Mouse (Mus musculus) gastrocnemius, postnatal 25 days (tissue): ENCODE measurements around the gene Mtmr10. TPM values are rescaled to one million over a fixed set of nuclear protein-coding genes. Genes with fewer than 3 reads are reported as not detected.

Experiments
- DNase-seq: peaks from one replicate; pipeline ENCODE4 v3.0.0; 2022
- total RNA-seq, 2 experiments: library from RNA; stranded (reverse); gene quantifications; 1 replicate in 1 of 2; 2 replicates in 1 of 2; pipeline ENCODE4 v1.2.3; 2021

Mtmr10 gene
- total RNA-seq, 2 experiments from 2014 or later: 12.9 to 17.8 TPM

DNA sequence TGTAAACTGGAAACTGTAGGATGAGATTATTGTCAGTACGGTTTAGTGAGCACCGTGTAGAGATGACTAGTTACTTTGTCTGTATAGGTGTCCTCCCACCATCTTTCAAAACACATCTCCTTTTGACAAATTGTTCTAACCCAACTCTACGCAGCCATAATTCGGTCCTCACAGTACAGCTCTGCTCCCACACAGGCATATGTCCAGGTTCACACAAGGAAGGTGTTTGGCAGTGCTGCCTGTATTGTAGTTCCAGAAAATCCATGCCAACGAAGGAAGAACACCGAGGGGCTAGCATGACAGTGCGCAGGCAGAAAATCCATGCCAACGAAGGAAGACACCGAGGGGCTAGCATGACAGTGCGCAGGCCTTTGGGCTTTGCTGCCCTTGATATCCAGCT lies 4.3 kb downstream of the Mtmr10 start:
- DNase-seq: no peak

DNA sequence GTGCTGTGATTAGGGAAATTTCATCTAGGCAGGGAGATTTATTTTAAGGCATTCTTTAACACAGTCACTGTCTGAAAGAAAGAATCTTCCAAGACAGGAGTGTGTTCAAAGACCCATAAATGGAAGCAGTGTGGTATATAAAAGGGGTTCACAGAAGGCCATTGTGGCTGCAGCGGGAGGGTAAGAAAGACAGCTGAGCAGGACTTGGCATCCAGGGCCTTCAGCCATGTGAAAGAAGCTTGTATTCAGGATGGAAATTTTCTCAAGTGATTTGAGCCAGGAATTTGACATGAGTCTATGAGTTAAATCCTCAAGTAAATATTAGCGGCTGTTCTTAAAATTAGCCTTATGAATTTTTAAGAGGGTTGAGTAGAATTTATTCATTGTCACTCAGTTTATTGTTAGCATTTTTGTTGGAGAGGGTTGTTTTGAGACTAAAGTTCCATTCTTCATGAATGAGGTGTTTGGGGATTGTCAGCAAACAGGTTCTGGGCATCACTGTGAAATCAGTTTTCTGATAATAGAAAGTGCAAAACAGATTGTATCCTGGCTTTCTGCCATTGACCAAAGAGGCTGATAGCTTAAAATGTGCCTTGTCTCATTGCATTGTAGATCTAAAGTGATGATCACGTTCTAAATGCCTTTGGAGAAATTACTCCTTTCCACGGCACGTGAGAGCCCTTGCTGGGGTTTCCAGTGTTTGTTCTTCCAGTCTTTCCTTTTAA lies 9.0 kb downstream of the Mtmr10 start:
- no peak for DNase-seq

DNA sequence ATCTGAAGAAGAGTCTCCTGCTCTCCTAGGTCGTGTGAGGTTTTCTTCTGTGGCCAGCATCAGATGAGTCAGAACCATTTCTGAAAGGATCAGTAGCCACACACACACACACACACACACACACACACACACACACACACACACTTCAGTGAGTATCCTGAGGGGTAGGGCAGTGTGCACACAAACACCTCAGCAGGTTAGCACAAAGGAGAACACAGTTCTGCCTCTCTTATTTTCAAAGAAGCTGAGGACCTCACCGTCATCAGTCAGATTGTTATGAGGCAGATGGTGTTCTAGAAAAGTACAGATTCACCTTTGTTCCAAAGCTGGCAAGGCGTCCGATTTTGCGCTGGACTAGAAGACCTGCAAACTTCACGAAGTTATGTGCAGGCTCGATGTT lies 22.8 kb downstream of the Mtmr10 start:
- DNase-seq: no peak

DNA sequence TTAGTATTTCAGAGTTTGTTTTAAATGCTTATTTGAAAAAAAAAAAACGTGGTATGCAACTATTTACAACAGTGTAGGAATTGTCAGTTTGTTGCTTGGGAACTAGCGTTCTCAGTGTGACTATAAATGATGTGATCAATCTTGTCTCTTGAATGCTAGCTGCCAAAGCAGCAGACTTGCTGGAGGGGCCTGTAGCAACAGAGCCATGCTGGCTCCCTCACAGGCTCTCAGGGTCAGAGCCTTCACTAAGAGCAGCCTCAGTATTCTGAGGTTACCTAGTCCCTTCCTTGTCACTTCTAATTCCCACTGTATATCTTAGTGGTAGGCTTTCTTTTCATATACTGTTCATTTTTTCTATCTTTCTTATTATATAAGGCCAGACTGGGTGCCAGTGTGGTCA lies 23.3 kb downstream of the Mtmr10 start:
- DNase-seq: no peak

DNA sequence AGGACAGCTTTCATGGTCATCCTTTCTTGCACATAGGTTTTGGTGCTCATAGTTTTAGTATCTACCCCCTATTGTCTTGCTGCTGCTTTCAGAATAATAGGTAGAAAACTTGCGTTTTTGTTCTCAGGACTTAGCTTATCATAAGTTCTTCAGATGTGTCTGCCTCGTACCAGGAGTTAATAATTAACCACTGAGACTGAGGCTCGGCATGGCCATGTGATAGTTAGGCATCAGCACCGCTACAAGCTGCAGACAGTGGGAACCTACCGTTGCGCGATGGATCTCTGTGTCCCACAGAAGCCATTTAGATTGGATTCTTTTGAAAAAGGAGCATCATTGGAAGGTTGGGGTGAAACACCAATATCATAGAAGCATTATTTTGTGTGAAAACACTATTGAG lies 25.4 kb downstream of the Mtmr10 start:
- no peak for DNase-seq

DNA sequence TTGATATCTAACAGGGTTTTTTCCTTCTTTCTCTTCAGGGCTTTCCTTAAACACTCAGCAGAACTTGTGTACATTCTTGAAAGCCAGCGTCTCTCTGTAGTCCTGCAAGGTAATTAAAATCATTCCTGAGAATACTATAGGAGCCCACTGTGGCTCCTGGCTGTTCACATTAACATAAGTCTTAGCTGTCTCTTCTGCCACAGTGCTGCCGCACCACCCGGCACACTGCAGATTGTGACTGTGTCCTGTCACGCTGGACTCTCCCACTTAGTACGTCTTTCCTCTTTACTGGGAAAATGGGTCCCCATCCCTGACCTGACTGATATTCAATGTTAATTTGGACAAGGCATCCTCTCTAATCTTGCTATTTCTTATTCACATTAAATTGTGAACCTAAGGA lies 33.7 kb downstream of the Mtmr10 start:
- no peak for DNase-seq

DNA sequence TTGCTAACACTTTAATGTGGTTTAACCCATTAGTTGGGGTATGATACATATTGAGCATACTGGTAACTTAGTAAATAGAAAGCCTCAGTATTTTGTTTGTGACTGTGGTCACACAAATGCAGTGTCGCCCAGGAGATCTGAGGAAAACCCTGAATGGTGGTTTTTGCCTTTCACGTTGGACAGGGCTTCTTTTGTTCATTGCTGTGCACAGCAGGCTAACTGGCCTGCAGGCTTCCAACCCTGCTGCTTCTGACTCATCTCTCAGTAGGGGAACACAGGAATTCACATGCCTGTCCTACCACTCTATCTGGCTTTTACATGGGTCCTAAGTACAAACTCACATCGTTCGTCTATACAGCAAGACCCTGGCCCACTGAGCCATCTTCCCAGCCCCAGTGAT lies 34.2 kb downstream of the Mtmr10 start:
- no peak for DNase-seq

DNA sequence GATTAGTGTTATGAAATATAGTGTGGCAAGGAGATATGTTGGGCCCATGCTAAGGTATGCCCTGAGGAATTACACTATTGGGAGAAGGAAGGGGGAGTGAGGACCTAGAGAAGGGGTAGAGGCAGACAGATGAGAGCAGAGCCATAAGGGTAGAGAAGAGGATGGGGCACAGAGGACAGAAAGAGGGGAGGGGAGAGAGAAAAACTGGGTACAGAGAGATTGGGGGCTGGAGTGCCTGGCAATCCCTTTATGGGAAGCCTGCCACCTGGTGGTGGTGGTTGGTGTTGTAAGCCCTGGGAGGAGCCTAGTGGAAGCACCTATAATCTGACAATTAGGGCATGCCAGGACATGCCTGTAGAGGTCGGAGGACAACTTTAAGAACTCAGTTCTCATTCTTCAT lies 39.4 kb downstream of the Mtmr10 start:
- DNase-seq: peak; percentile 51

DNA sequence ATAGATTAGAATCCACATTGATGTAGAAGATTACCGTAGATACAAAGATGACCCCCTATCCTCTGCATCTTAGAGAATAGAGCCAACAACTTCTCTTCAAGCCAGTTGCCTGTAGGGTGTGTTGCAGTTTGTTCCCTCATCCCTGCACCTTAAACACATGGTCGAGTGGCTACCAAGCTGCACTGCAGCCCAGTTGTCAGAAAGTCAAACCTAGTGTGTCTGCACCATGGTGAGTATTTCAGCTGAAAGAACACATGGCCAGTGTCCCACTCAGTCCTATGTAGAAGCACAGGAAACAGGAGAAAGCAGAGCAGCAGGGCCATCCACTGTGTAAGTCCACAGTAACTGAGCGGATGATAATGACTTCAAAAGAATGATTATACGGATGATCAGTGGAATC lies 40.0 kb downstream of the Mtmr10 start:
- DNase-seq: no peak

DNA sequence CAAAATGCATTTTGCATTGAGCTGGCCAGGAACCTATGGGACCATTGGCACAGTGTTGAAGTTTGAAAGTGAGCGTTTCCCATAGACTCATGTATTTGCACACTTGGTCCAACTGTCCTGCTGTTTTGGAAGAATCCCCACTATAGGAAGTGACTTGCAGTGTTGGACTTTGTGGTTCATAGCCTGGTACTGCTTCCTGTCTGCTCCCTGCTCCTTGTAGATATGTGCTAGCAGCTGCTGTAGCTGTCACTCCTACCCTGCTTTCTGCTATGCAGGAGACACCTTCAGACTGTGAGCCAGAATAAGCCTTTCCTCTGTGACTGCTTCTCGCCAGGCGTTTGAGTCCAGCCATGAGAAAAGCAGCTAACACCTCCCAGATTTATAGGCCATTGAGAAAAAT lies 43.9 kb downstream of the Mtmr10 start:
- DNase-seq: no peak

DNA sequence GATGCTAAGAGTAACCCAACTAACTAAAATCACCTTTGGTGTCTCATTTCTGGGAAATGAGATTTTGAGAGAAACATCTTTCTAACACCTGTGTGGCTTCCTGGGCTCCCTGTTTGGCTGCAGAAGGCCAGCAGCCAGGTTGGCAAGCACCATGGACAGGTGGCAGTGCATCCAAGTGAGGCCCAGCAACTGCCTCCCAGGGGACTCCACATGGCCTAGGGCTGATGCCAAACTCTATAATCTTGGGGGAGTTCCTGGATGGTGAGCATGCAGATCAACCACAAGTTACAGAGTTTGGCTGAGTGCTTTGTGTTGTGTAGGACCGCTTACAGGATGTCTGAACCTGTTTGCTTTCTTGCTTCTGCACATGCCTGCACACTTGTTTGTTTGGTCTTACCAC lies 45.2 kb downstream of the Mtmr10 start:
- no peak for DNase-seq

DNA sequence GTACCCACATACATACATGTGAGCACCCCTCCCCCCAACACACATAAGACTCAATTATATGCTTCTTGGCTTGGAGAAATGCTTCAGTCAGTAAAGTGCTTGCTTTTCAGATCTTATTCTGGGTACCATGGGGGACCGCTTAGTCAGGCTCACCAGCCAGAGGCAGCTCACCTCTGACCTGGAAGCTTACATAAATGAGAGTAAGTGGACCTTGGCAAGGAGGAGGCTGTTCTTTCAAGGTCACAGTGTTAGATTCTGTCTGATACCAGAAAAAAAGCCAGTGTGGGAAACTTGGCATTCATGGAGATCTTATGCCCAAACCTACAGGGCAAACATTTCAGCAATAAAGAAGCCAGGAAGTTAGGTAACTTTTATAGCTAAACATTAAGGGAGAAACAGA lies 60.4 kb downstream of the Mtmr10 start:
- DNase-seq: no peak

DNA sequence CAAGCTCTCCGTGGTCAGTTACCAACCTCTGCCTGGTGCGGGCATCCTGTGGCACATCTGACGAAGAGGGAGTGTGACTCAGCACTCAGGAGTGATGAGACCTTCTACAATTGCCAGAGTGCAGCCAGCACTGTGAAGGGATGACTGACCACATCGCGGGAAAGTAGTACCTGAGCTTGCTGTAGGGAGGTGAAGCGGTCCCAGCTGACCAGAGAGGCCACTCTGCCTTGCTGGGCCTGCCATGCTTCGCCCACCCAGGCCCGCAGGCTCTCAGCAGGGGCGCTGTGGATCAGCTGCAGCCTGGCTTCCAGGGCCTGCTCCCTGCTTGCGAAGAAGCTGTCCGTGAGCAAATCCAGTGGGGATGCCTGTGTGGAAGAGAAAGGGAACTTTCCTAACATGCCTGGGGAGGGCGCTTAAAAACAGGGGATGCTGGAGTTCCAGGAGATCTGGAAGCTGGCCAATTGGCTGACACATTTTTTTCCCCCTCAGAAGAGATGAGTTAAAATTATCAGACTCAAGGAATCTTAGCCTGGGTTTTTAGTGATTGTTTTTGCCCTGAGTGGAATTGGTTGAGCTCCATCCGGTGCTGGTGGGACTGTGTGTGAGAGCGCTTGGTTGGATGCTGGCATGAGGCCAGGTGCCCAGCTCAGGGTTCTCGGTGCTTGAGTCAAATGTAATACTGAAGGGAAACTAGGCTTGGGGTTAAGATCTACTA lies 61.9 kb downstream of the Mtmr10 start:
- DNase-seq: no peak

DNA sequence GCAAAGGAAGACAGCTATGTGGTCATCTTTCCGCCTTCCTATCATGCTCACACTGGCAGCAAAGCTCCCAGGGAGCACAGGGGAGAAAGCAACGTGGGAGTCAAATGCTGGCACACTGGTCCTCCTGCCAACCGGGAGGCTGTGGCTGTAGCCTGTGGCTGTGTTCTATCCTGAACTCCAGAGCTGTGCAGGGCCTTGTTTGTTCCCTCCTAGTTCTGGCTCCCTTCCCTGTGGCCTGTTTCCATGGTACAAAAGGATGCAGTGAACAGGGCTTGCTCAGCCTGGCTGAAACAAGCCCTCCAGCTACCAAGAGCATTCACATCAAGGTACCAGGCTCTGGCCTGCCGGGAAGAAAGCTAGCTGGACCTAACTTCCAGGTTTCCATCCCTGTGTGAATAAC lies 63.6 kb downstream of the Mtmr10 start:
- DNase-seq: peak; percentile 33

DNA sequence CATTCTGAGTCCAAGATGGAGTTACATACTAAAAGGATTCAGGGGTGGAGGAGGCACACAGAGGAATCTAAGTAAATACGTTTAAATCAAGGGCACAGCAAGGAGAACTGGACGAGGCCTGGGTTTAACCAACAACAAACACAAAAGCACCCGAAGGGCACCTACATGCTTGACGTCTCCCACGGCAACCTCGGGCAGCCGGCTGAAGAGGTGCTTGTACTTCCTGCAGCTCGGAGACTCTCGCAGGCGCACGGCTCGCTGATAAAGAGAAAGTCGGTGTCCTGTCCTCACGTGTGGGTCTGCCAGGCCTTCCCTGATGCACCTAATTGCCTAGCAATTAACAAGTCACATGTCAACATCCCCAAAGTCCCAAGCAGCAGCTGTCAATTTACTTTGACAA lies 66.8 kb downstream of the Mtmr10 start:
- DNase-seq: no peak

DNA sequence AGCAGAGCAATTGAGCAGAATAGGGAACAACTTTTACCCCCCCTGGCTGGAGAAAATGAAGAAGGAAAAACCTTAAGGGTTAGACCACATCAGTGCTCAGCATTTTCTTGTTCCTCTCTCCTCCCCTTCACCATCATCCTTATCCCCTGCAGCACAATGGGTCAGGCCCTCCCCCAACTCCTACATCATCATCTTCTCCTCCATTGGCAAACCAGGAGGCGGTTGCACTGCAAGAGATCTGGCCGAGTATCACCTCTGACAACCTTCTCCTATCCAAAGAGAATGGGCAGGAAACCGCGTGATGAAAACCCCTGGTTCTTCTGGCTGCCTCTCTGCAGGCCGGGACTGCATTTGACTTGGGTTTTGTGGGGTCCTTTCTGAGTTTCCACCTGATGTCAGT lies 69.2 kb downstream of the Mtmr10 start:
- DNase-seq: no peak

DNA sequence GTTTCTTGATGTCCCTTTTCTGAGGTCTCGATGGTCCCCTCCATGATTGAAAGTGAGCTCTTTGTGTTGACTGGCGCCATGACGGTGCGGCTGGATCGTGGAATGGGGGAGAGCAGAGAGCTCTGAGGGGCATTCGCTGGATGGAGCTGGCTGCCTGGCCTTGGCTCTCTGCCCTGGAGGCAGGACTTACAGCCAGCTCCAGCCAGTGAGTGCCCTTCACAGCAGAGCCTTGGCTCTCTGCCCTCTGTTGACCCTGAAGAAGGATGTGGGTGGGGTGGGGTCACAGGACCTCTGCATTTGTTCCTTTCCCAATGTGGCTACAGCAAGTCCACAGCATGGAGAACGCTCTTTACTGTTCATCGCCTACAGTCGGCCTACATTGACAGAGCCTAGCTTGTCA lies 70.0 kb downstream of the Mtmr10 start:
- DNase-seq: no peak

DNA sequence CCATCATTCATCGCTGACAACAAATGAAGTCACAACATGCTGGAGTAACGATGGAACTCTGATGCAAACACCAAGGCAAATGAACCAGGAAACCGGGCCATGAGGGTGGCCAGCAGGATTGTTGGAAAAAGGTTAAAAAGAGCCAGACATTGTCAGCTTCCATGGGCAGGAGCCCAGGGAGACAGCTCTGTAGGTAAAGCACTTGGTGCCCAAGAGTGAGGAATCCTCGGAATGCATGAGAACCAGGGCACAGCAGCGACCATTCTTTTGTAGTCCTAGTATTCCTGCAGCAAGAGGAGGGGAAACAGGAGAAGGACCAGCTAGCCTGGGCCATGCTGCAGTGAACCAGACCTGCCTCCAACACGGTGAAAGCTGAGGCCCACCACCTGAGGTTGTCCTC lies 71.2 kb downstream of the Mtmr10 start:
- DNase-seq: no peak

DNA sequence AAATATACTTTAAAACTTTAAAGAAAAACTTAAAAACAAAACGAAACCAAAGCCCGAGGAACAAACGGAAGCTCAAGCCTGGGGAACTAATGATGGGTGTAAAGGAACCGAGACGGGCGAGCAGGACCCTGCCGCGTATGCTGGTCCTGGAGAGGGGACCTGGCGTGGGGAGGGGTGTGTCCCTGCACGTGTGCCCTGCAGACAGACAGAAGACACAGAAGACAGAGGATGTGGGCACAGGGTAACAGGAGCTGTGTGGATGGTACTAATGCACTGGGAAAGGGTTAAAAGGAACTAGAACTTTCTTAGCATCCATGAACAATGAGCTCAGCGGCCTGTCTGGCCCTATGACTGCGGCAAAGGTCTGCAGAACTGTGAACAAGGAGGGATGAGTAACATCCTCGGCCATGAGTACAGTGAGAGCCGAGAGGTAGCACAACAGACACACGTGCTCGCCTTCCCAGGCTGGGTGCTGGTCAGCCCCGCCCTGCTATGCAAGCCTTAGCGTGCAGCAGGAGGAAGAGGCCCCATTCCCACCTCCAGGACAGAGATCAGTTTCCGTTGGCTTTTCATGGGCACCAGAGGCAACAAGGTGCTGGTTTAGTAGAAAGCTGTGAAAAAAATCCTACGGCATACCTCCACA lies 72.6 kb downstream of the Mtmr10 start:
- no peak for DNase-seq

DNA sequence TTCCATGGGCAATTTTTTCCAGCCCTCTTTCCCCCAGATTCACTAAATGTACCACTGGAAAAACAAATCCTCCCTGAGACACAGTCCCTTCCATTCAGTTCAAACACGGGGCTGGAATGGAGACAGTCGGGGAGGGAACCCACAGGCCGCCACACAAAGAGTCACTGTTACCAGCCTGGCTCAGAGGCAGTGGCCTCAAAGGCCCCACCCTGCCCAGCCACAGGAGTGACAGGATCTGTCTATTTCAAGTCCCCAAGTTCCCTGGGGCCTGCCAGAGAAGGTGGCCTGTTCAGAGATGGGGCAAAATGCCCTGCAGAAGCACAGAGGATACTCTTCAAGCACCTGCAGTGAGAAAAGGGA lies 73.1 kb downstream of the Mtmr10 start:
- no peak for DNase-seq

DNA sequence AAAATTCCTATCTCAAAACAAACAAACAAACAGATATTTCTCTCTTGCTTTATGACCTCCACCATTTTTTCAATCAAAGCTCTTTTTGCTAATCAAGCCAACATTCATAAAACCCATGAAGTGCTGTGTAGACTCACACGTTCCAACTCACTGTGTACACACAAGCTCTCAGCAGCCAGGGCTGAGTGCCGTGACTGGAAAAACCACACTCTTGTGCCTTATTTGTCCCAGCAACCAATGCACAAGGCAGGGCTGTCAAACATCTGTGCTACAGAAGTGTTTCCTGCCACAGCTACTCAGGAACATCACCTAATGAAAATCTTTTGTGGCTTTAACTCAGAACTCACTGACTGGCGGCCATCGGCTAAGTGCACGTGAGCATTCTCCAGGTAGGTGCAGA lies 78.4 kb downstream of the Mtmr10 start:
- DNase-seq: no peak

DNA sequence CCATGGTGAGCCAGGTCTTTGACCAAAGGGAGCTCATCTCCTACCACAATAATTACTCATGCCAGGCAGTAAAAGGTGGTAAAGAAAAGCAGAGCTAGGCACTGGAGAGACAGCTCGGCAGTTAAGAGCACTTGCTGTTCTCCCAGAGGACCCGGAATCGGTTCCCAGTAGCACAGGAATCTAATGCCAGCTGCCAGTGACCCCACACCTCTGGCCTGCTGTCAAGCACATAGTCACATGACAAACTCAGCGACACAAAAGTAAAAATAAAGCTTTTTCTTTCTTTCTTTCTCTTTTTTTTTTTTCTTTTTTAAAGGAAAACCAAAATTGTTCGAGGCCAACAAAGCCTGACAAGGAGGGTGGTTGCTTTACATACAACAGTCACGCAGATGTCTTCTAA lies 82.4 kb downstream of the Mtmr10 start:
- DNase-seq: no peak

DNA sequence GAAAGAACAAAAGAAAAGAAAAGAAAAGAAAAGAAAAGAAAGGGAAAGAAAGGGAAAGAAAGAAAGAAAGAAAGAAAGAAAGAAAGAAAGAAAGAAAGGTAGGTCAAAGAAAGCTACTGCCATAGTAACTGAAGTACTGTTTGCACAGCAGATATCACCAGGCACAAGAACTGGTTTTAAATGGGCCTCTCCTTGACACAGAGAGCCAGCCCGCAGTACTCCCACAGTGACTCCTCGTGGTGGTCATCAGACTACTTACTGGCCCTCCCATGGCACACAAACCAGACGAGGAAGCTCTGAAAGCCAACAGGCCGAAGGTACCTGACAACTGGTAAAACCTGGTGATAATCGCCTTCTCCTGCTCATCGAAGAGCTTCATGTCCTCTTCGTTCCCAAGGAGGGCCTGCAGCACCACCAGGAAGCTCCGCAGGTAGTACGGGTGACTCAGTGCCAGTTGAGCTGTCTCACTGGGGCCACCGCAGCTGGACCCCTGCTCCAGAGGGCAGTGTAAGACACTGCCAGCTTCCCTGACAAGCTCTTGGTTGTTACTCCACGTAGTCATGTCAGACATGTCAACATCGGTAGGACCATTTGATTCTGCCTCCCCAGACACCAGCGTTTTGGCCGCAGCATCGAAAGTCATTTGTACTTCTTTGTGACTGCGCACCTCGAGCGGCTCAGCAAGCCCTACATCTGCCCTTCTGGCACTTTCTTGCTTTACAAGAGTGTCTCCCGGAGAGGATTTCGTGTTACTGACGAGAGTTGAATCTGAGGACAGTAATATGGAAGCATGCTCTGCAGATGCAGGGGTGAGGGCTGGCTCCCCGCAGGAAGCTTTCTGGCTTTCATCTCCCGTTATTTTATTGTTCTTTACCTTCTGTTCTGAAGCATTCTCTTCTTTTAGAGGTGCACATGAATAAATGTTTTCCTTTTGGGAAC lies 84.8 kb downstream of the Mtmr10 start:
- DNase-seq: no peak
